Mouse (Mus musculus): Measurements from ENCODE around the gene Inhba.

DNA sequence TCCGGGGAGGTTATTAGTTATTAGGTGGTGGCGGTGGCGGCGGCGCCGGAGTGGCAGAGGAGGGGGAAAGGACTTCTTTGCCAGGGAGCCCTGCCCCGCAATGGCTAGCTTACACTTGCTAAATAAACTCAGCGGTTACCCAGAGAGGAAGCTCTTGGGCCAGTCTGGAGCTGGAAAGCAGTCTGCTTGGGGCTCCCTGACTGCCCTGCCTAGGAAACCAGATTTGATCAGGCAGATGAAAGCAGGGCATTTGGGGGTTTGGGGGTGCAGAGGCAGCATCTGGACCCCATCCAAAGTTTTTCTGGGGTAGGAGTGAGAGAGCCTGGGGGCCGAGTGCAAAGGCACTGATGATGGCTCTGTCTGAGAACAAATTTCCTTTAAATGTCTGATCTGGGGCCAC is 6.1 kb downstream of the Inhba start:
- TF ChIP-seq CTCF (IDR thresholded peaks at IDR 0.05; ENCODE audit: low read depth, low read length) (no peak), POLR2A (IDR thresholded peaks at IDR 0.05; ENCODE audit: extremely low read depth, insufficient read depth, low read length) (no peak)
